Mouse (Mus musculus): ENCODE data around the gene Gk5. TPM values are rescaled to one million over a fixed set of nuclear protein-coding genes. Genes with fewer than 3 reads are reported as not detected.
"Not testable (repeated sequence)": the region's sequence is repeated elsewhere in the genome, so short reads cannot be mapped to it uniquely, and the experiment has no call there.

Gk5 gene
- polyA plus RNA-seq, 1 experiment from 2014 or later = 5.9 TPM

- not testable (repeated sequence) for H3K36me3 ChIP-seq (ENCODE audit: insufficient read depth, low read length); H3K9ac ChIP-seq (replicated peaks; ENCODE audit: low read length); H3K4me3 ChIP-seq (ENCODE audit: low read length); H3K27me3 ChIP-seq (ENCODE audit: insufficient read depth, low read length); H3K27ac ChIP-seq (ENCODE audit: low read length); ATAC-seq (ENCODE audit: low FRiP score, low TSS enrichment); H3K4me2 ChIP-seq (replicated peaks; ENCODE audit: low read depth, low read length); H3K9me3 ChIP-seq (ENCODE audit: low read length); H3K4me1 ChIP-seq (ENCODE audit: insufficient read depth, low read length)
- WGBS = 97% methylated on average over 14 of the region's 15 CpGs
Measured at GRCm38 (mm10) chr9:96163983-96164382, 44.8 kb downstream of the Gk5 start.

GRCm38 (mm10) chr9:96167168-96167585, 48.0 kb downstream of the Gk5 start:
- Histone ChIP-seq H3K4me3 (ENCODE audit: low read length) (no peak overlapping the region), H3K4me2 (replicated peaks; ENCODE audit: low read depth, low read length) (no peak overlapping the region), H3K9me3 (ENCODE audit: low read length) (no peaks in the 10 kb centered on the region), H3K27ac (ENCODE audit: low read length) (no peak overlapping the region), H3K4me1 (ENCODE audit: insufficient read depth, low read length) (no peaks in the 10 kb centered on the region), H3K9ac (replicated peaks; ENCODE audit: low read length) (no peak overlapping the region), H3K27me3 (ENCODE audit: insufficient read depth, low read length) (no peaks in the 10 kb centered on the region), H3K36me3 (ENCODE audit: insufficient read depth, low read length) (0 out of 2 replicates have a peak, but pooled peaks cover 4% of the 10 kb centered on the region)
- peak; percentile 46; the same call in 1 of the 2 replicates for ATAC-seq (ENCODE audit: low FRiP score, low TSS enrichment)
- 33% methylated on average over 5 of the region's 5 CpGs for WGBS

GRCm38 (mm10) chr9:96170600-96170999, 51.4 kb downstream of the Gk5 start:
- no peak for ATAC-seq (ENCODE audit: low FRiP score, low TSS enrichment)
- no peak overlapping the region for H3K27ac ChIP-seq (ENCODE audit: low read length)
- no peaks in the 10 kb centered on the region for H3K9me3 ChIP-seq (ENCODE audit: low read length)
- H3K4me2 ChIP-seq (replicated peaks; ENCODE audit: low read depth, low read length) = no peak overlapping the region
- WGBS = 61% methylated on average over 3 of the region's 3 CpGs
- H3K4me3 ChIP-seq (ENCODE audit: low read length) = no peak overlapping the region
- no peaks in the 10 kb centered on the region for H3K4me1 ChIP-seq (ENCODE audit: insufficient read depth, low read length)
- no peaks in the 10 kb centered on the region for H3K27me3 ChIP-seq (ENCODE audit: insufficient read depth, low read length)
- peaks cover 7% of the 10 kb centered on the region; the same call in 1 of the 2 replicates for H3K36me3 ChIP-seq (ENCODE audit: insufficient read depth, low read length)
- no peak overlapping the region for H3K9ac ChIP-seq (replicated peaks; ENCODE audit: low read length)

GRCm38 (mm10) chr9:96184909-96185308, 65.7 kb downstream of the Gk5 start:
- Histone ChIP-seq H3K9me3 (ENCODE audit: low read length) (no peaks in the 10 kb centered on the region), H3K27me3 (ENCODE audit: insufficient read depth, low read length) (no peaks in the 10 kb centered on the region)

GRCm38 (mm10) chr9:96186701-96187100, 67.5 kb downstream of the Gk5 start:
- 65% methylated on average over 7 of the region's 7 CpGs for WGBS

More at GRCm38 (mm10) chr9:96184909-96185308, 65.7 kb downstream of the Gk5 start:
- Histone ChIP-seq H3K4me1 (ENCODE audit: insufficient read depth, low read length) (no peaks in the 10 kb centered on the region), H3K4me3 (ENCODE audit: low read length) (no peak overlapping the region), H3K9ac (replicated peaks; ENCODE audit: low read length) (no peak overlapping the region), H3K4me2 (replicated peaks; ENCODE audit: low read depth, low read length) (no peak overlapping the region), H3K36me3 (ENCODE audit: insufficient read depth, low read length) (0 out of 2 replicates have a peak, but pooled peaks cover 4% of the 10 kb centered on the region), H3K27ac (ENCODE audit: low read length) (no peak overlapping the region)
- WGBS = 86% methylated on average over 4 of the region's 4 CpGs
- ATAC-seq (ENCODE audit: low FRiP score, low TSS enrichment) = no peak

GRCm38 (mm10) chr9:96195885-96196622, 76.9 kb downstream of the Gk5 start, which contains the start of gene Tfdp2:
Gene Tfdp2, plus strand, starts transcription at chr9:96196275.
- H3K36me3 ChIP-seq (ENCODE audit: insufficient read depth, low read length) = no peaks in the 10 kb centered on the region
- peak within 1 kb of the TSS; percentile 90 for H3K4me2 ChIP-seq (replicated peaks; ENCODE audit: low read depth, low read length)
- WGBS = 0% methylated on average over 69 of the region's 81 CpGs
- peaks cover 19% of the 10 kb centered on the region for H3K4me1 ChIP-seq (ENCODE audit: insufficient read depth, low read length)
- H3K4me3 ChIP-seq (ENCODE audit: low read length) = peak within 1 kb of the TSS; percentile 87
- peak within 1 kb of the TSS; percentile 89 for H3K27ac ChIP-seq (ENCODE audit: low read length)
- no peaks in the 10 kb centered on the region for H3K9me3 ChIP-seq (ENCODE audit: low read length)
- ATAC-seq (ENCODE audit: low FRiP score, low TSS enrichment) = peak; percentile 99
- H3K9ac ChIP-seq (replicated peaks; ENCODE audit: low read length) = peak within 1 kb of the TSS; percentile 90
- H3K27me3 ChIP-seq (ENCODE audit: insufficient read depth, low read length) = no peaks in the 10 kb centered on the region

More at GRCm38 (mm10) chr9:96186701-96187100, 67.5 kb downstream of the Gk5 start:
- Histone ChIP-seq H3K27ac (ENCODE audit: low read length) (no peak overlapping the region), H3K27me3 (ENCODE audit: insufficient read depth, low read length) (no peaks in the 10 kb centered on the region), H3K36me3 (ENCODE audit: insufficient read depth, low read length) (0 out of 2 replicates have a peak, but pooled peaks cover 4% of the 10 kb centered on the region), H3K4me2 (replicated peaks; ENCODE audit: low read depth, low read length) (no peak overlapping the region), H3K4me1 (ENCODE audit: insufficient read depth, low read length) (no peaks in the 10 kb centered on the region), H3K9ac (replicated peaks; ENCODE audit: low read length) (no peak overlapping the region), H3K9me3 (ENCODE audit: low read length) (no peaks in the 10 kb centered on the region), H3K4me3 (ENCODE audit: low read length) (no peak overlapping the region)
- ATAC-seq (ENCODE audit: low FRiP score, low TSS enrichment) = no peak

GRCm38 (mm10) chr9:96196636-96197181, 77.5 kb downstream of the Gk5 start:
- H3K4me2 ChIP-seq (replicated peaks; ENCODE audit: low read depth, low read length) = peak overlapping the region; percentile 90
- H3K27ac ChIP-seq (ENCODE audit: low read length) = peak overlapping the region; percentile 89
- H3K4me1 ChIP-seq (ENCODE audit: insufficient read depth, low read length) = peaks cover 19% of the 10 kb centered on the region
- H3K27me3 ChIP-seq (ENCODE audit: insufficient read depth, low read length) = no peaks in the 10 kb centered on the region
- peak; percentile 10; the same call in 1 of the 2 replicates for ATAC-seq (ENCODE audit: low FRiP score, low TSS enrichment)
- H3K4me3 ChIP-seq (ENCODE audit: low read length) = peak overlapping the region; percentile 87
- H3K9ac ChIP-seq (replicated peaks; ENCODE audit: low read length) = peak overlapping the region; percentile 90
- under 1% methylated on average over 20 of the region's 20 CpGs for WGBS
- no peaks in the 10 kb centered on the region for H3K36me3 ChIP-seq (ENCODE audit: insufficient read depth, low read length)
- H3K9me3 ChIP-seq (ENCODE audit: low read length) = no peaks in the 10 kb centered on the region

GRCm38 (mm10) chr9:96197806-96198205, 78.6 kb downstream of the Gk5 start:
- no peak overlapping the region for H3K27ac ChIP-seq (ENCODE audit: low read length)
- no peaks in the 10 kb centered on the region for H3K27me3 ChIP-seq (ENCODE audit: insufficient read depth, low read length)
- H3K4me2 ChIP-seq (replicated peaks; ENCODE audit: low read depth, low read length) = peak overlapping the region; percentile 90
- H3K9ac ChIP-seq (replicated peaks; ENCODE audit: low read length) = no peak overlapping the region
- no peaks in the 10 kb centered on the region for H3K9me3 ChIP-seq (ENCODE audit: low read length)
- H3K36me3 ChIP-seq (ENCODE audit: insufficient read depth, low read length) = 0 out of 2 replicates have a peak, but pooled peaks cover 4% of the 10 kb centered on the region
- ATAC-seq (ENCODE audit: low FRiP score, low TSS enrichment) = no peak
- peaks cover 19% of the 10 kb centered on the region for H3K4me1 ChIP-seq (ENCODE audit: insufficient read depth, low read length)
- H3K4me3 ChIP-seq (ENCODE audit: low read length) = peak overlapping the region; percentile 87
- 59% methylated on average over 9 of the region's 9 CpGs for WGBS

GRCm38 (mm10) chr9:96203663-96204062, 84.5 kb downstream of the Gk5 start:
- Histone ChIP-seq H3K9ac (replicated peaks; ENCODE audit: low read length) (no peak overlapping the region), H3K27ac (ENCODE audit: low read length) (no peak overlapping the region), H3K36me3 (ENCODE audit: insufficient read depth, low read length) (peaks cover 8% of the 10 kb centered on the region; the same call in 1 of the 2 replicates), H3K4me3 (ENCODE audit: low read length) (no peak overlapping the region), H3K9me3 (ENCODE audit: low read length) (no peaks in the 10 kb centered on the region), H3K4me2 (replicated peaks; ENCODE audit: low read depth, low read length) (no peak overlapping the region), H3K27me3 (ENCODE audit: insufficient read depth, low read length) (no peaks in the 10 kb centered on the region), H3K4me1 (ENCODE audit: insufficient read depth, low read length) (no peaks in the 10 kb centered on the region; the same call in 1 of the 2 replicates)
- no peak for ATAC-seq (ENCODE audit: low FRiP score, low TSS enrichment)
- WGBS = 90% methylated on average over 3 of the region's 3 CpGs

- H3K27ac ChIP-seq (ENCODE audit: low read length) = no peak overlapping the region
- 95% methylated on average over 3 of the region's 3 CpGs for WGBS
- ATAC-seq (ENCODE audit: low FRiP score, low TSS enrichment) = no peak
- H3K9ac ChIP-seq (replicated peaks; ENCODE audit: low read length) = no peak overlapping the region
- H3K36me3 ChIP-seq (ENCODE audit: insufficient read depth, low read length) = peaks cover 6% of the 10 kb centered on the region; the same call in 1 of the 2 replicates
- H3K4me2 ChIP-seq (replicated peaks; ENCODE audit: low read depth, low read length) = no peak overlapping the region
- H3K27me3 ChIP-seq (ENCODE audit: insufficient read depth, low read length) = no peaks in the 10 kb centered on the region
- H3K9me3 ChIP-seq (ENCODE audit: low read length) = no peaks in the 10 kb centered on the region
- no peak overlapping the region for H3K4me3 ChIP-seq (ENCODE audit: low read length)
- H3K4me1 ChIP-seq (ENCODE audit: insufficient read depth, low read length) = no peaks in the 10 kb centered on the region
Measured at GRCm38 (mm10) chr9:96207428-96207827, 88.3 kb downstream of the Gk5 start.

Data from kidney, embryonic 16.5 days (tissue).